Mouse (Mus musculus) liver, adult (tissue): Measurements from ENCODE around the gene Ankrd54.

Experiments
- GATA4 ChIP-seq: IDR thresholded peaks from 2 replicates; pipeline ENCODE4 v1.6.1; 2014; ENCODE audit warnings: mild to moderate bottlenecking, low read length; ENCODE audit not compliant: insufficient replicate concordance

Ankrd54 gene

DNA sequence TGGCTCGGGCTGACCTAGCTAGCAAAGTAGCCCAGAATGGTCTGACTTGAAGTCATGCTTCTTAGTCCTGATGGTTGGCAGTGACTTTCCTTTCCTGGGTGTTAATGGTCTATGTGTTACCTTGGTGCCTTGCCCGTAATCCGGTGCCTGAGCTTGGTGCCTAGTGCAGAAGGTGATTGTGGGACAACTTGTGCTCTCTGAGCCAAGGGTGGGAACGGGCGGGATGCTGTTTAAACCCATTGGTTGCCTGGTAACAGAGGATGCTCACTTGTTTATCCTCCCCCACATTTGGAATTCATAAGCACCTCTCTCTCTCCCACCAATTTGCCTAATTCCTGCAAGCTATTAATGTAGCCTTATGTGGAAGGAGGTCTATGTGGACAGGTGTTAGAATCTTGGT is 32.8 kb upstream of the Ankrd54 start:
- no peak for TF ChIP-seq GATA4

DNA sequence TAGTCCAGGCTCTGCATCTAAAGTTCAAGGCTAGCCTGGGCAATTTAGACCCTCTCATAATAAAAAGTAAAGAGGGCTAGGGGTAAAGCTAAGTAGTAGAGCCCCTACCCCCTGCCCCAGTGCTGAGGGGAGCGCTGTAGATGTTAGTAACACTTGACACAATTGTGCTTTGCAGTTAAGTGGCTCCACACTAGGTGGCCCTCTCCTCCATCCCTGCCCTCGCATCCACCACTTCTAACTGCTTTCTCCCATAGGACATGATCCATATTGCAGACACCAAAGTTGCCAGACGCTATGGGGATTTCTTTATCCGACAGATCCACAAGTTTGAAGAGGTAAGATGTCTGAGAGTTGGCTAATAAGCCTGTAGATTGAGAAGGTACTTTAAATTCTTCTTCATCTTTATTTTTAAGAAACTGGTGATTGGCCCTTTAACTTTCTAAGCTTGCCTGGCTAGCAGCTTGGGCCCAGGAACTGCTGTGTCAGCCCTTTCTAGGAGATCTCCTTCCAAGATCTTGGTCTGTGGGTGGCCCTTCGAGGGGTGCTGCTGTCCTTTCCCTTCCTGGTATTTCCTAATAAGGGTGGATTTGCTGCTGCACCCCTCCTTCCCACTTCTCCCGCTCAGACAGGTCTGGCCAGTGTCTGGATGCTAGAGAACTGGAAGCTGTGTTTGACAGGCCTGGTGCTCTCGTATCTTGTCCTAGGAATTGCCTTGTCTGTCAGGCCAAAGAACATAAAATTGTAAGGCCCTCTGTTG is 30.6 kb upstream of the Ankrd54 start:
- TF ChIP-seq GATA4: no peak

DNA sequence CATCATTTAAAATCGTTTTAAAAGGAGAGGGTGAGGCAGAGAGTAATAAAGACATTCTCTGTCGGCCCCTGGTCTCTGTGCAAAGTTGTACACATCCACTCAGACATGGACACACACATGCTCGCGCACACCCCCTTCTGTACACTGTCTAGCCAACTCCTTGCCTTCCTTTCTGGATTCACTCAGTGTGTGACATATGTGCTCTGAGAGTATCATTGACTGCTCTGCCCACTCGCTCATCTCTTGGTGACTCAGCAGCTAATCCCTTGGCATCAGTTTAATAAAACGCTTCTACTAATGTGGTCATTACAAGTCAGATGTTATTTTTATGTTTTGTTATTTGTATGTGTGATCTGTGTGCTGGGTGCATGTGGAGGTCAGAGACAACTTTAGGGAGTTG is 29.6 kb upstream of the Ankrd54 start:
- no peak for TF ChIP-seq GATA4

DNA sequence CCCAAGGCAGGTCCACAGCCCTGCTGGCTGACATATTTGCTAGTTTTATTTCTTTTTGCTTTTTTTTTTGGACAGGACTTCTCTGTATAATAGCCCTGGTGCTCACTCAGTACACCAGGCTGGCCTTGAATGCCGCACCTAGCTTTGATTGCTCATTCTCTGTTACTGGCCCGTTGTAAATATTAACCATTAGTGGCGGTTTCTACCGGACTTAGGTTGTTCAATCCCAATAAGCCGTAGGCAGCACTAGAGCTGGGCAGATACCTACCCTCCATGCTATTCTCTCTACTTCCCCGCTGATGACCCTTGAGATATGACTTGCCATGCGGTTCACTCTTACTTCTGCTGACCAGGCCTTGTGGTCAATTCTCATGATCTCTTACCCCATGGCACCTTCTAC is 16.9 kb upstream of the Ankrd54 start:
- TF ChIP-seq GATA4: no peak

DNA sequence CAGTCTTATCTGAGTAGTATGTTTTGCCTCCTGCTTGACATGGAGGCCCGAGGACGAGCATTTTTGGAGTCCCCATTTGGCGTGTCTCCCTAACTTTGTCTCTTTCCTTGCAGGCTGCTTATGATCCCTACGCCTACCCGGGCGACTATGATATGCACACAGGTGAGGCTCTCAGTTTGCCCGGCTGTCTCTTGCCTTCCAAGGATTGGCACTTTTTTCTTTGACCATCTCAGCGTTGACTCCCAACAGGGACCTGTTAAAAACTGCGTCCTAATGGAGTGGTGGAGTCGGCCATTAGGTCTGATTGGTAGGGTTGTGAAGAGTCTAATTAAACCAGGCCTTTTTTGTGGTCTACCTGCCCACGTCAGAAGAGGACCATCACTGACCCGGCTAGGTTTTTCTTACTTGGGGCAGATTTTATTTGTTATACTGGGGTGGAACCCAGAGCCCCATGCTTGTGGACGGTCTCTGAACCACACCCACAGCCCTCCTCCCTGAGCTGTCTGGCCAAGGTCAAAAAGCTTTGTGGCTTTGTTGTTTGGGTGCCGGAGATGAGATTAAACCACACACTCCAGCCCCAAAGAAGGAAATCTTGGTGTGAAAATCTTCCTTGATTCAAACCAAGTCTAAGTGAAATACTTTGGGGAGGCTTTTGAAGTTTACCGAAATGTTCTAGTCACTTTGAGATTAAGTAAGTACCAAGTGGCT is 13.1 kb upstream of the Ankrd54 start:
- TF ChIP-seq GATA4: no peak

DNA sequence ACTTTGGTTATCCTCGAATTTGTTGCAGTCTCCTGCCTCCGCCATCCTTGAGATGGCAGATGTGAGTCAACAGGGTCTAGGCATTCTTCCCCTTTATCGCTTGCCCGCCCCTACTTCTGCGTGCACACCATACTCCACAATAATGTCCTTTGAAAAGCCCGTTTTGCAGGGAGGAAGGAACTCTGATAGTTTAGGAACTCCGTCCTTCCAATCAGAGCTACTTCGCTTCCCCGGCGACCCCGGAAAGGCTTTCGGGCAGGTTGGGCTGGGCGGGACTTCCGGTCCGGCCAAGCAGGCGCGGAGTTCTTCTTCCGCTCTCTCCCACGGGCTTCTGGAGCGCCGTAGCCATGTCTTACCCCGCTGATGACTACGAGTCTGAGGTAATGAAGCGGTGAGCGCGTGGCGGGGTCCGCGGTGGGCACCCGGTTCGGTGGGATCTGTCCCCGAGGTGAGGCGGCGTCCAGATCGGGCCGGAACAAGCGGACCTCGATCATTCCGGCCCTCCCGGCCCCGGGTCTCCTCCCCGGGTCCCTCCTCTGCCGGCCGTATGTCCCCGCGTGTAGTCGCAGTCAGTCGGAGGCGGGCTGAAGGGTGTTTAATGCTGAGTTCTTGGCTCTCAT is 12.3 kb upstream of the Ankrd54 start, which contains the start of gene Eif3l:
Gene Eif3l (plus strand): TSS at position 267 of the 620 bp plus-strand sequence.
- TF ChIP-seq GATA4: no peak; the same call in 1 of the 2 replicates

DNA sequence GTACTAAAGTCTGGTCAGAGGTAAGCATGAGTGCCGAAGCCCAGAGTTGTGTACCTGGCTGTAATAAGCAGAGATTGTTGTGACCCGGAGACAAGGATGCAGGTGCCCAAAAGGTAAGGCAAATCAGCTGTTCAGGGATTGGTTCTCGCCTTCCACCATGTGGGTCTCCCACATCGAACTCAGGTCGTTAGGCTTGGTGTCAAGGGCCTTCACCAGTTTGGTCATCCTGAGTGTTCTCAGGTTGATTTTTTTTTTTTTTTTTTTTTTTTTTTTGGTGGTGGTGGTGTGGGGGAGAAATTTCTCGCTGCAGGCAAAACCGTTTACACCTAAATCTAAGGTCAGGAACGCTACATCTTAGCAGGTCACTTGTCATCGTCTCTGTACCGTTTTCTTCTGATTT is 11.8 kb upstream of the Ankrd54 start:
- no peak for TF ChIP-seq GATA4

DNA sequence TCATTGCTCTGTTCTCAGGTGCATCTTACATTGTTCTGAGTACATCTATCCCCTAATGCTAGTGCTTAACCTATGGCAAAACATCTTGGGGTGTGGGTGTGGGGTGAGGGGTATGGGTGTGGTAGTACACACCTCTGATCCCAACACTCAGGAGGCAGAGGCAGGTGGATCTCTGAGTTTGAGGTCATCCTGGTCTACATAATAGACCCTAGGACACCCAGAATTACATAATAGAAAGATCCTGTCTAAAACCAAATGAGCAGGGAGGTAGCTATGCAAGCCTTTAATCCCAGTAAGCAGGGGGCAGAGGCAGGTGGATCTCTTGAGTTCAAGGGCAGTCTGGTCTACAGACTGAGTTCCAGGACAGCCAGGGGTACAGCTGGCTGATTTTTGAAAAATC is 11.1 kb upstream of the Ankrd54 start:
- TF ChIP-seq GATA4: no peak

DNA sequence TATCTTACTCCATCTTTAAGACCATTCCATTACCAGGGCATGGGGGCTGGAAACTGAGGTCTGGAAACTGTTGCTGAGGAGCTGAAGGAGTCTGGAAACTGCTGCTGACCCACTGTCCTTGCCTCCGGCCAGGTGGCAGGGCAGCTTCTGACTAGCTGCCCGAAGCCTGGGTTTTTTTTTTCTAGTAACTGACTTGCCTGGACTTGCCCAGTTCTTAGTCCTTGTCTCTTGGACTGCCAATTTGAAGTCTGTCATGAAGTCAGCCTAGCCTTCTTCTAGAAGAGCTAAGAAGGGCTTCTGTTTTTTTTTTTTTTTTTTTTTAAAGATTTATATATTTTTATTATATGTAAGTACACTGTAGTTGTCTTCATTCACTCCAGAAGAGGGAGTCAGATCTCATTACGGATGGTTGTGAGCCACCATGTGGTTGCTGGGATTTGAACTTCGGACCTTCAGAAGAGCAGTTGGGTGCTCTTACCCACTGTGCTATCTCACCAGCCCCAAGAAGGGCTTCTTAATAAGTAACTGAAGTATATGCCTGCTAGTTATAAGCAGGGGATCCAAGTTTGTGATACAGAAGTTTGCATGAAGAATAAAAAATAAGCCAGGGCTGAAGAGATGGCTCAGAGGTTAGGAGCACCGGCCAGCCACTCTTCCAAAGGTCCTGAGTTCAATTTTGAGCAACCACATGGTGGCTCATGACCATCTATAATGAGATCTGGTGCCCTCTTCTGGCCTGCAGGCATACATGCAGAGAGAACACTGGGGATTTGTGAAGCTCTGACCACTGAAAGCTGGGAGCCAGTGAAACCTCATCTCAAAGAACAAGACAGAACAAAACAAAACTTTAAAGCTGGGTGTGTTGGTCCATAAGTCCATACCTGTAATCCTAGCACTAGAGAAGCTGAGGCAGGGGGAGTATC is 8.7 kb upstream of the Ankrd54 start:
- TF ChIP-seq GATA4: no peak

DNA sequence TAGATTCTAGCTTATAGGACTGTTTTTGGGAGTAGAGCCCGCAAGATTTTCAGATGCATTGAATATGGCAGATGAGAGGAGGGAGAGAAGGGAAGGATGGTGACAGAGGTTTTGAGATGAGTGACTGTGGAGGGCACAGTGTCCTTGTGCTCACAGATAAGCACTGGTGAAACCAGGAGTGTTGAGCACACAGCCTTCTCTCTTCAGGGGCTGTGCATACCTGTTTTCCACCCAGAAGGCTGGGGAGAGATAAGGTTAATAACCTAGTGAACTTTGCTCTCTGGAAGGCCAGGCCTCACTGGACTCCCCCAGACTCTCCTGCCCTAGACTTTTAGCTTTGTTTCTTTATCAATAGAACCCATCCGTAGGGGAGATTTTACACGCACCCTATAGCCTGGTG is 5.7 kb upstream of the Ankrd54 start:
- no peak for TF ChIP-seq GATA4

DNA sequence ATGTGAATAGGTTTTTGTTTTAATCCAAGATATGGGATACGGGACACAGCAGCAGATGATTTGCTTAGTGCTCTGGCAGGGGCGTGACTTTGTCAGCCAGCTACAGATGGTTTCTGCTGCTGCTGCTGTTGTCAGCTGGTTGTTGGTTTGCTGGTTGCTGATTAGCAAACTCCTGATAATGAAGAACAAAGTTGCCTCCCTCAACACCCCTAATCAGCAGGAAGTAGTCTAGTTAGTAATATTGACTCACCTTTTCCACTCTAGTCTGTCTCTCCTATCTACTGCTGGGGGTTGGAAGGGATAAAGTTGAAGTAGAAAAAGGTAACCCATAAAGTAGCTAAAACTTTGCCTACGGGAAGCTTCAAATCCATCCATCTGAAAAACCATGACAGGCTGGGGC is 4.9 kb upstream of the Ankrd54 start:
- no peak for TF ChIP-seq GATA4

DNA sequence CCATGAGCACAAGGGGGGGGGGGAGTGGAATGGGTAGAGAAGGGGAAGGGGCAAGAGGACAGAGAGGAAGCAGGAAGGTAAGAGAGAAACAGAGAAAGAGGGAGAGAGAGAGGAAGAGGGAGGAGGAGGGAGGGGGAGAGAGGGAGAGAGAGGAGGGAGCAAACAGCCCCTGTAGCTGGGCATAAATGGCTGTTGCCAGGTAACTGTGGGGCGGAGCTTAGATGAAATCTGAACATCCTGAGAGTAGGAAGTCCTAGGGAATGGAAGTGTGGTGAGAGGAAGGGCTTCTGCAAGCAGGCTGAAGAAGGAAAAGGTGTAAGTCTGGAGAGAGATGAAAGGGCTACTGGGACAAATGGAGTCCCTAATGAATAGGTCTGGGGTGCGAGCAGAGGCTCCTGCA is 3.6 kb upstream of the Ankrd54 start:
- TF ChIP-seq GATA4: no peak

DNA sequence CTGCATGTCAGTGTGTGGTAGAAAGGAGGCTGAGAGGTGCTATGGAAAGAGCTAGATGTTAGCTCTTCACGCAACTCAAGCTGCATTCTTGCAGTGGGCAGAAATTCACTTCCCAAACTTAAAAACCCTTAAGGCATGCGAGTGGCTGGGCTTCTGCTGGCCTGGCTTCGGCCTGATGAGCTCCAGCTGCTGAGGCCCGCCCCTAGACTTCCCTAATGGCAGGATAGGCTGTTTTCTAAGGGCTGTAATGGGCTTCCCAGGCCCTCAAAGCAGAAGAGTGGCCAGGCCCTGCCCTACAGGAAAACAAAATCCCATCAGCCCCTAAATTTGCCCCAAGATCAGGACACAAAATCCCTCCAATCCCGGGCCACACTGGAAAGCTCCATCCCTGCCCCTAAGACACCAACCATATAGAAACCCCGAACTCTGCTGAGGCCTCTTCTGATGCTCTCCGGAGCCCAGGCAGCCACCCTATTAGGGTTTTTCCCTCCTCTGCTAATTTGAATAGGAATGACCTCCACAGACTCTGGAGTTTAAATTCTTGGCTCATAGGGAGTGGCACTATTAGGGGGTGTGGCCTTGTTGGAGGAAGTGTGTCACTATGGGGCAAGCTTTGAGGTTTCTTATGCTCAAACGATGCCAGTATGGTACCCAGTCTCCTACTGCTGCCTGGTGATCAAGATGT is 2.5 kb upstream of the Ankrd54 start:
- no peak for TF ChIP-seq GATA4

DNA sequence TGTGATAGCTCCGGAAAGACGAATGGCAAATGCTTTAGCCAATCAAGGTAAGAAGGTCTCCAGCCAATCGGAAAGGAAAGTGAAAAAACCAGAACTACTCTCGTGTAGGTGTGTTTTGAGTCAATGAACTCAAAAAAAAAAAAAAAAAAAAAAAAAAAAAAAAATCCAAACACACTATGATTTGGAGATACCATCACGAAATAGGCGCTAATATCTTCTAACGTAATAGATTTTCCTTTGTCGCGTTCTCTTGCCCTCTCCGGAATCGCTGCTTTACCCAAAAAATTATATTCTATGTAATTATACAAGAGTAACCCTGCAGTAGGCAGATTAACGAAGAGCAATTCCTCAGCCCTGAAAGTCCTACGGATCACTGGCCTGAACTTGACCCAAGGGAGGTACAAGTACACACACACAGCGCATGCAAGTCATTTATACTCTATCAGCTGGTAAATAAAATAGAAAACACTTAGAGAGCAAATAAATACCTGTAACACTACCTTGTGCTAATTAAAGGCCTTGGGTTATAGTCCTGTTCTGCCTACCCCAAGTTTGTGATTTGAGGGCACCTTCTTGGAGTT is 557 bp upstream of the Ankrd54 start:
- no peak for TF ChIP-seq GATA4
